Mouse (Mus musculus): ENCODE data around the gene Gm11733. TPM values are rescaled to one million over a fixed set of nuclear protein-coding genes. Genes with fewer than 3 reads are reported as not detected.

Gm11733 gene
- total RNA-seq, 2 experiments from 2014 or later: not detected

DNA sequence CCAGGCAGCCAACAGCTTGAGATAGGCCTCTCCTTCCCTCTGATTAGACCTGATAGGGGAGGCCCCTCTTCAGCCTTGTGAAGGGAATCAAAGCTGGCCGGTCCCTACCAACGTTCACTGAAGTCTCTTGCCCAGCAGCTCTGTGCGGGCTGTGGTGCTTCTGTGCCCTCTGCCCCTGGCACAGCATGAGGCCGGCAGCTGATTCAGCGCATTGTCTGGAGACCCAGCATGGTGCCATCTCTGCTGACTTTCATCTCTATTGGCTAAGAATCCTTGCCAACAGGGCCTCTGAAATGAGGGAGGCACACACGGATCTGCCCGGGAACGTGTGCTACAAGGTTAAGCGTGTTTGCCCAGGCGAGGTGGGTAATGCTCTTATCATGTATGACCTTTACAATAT, 48.2 kb downstream of the Gm11733 start:
- DNase-seq (ENCODE audit: low spot score in 2 of 2): no peak

DNA sequence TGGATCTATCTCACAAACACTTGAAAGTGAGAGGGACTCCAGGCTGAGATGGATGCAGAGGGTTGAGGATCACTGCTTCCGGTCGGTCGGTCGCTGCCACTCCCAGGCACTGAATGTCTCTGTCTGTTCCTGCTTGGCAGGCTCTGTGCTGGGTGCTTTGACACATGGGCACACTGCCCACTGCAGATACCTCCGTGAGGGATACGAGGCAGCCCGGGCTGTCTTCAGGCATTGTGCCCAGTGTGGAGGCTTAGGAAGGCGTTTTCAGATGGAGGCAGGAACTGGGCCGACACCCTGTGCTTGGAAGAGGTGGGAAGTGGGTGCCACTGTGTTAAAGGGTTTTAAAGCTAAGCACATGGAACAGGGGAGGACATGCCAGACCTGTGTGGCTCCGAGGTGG, 50.7 kb downstream of the Gm11733 start:
- DNase-seq (ENCODE audit: low spot score in 2 of 2): no peak

DNA sequence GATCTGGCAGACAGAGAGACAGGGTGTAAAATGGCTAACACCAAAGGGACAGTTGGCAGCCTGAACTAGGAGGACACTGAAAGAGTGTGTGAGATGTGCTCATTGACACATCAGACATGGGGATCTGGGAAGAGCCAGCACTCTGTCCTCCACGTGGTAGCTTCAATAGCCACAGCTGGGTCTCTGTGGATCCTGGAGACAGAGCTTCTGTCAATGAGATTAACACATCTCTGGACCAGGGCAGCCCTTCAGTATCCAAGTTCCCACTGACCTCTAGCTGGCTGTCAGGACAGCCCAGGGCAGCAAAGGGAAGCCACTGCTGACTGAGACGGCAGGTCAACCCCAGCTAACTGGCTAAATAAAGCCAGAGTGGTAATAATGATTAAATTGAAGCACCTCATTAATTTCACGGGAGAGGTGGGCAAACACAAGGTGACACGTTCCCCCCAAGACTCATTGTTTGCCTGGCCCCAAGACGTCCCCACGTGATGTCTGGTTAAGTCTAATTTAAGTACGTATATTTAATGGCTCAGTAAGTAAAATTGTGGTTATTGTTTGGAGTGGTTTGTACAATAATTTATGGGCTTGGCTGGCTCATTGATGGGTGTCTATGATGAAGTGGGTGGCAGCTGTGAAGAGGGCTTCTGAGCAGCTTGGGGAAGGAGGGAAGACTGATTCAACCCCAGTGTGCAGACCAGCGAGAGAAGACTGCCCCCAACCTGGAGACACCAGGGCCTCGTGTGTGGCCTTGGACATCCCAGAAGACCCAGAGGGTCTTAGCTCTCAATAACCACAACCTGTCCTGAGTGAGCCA, 51.5 kb downstream of the Gm11733 start:
- DNase-seq (ENCODE audit: low spot score in 2 of 2): no peak

DNA sequence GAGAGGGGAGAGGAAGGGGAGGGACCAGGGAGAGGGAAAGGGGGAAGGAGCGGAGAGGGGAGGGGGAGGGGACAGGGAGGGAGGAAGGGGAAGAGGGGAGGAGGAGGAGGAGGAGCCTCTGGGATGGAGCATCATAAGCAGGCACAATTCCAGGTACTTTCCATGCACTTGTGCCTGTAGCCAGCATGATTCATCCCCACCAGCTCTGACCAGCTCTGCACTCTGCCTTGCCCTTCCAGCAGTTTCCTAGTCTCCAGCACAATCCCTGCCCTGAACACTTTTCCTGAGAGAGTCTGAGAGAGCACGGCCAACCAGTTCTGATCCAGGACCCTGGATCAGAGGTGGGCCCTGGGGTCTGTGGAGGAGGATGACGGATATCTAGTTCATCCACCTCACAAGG, 52.4 kb downstream of the Gm11733 start:
- no peak for DNase-seq (ENCODE audit: low spot score in 2 of 2)

Other genes starting within 250 kb of the Gm11733 start
- 10 to 100 TPM; 28.4 to 29.9 TPM for gene Tnrc6c, start 169.9 kb downstream of the Gm11733 start, total RNA-seq (2021)

Data from adrenal gland, postnatal 4 days (tissue).